Mouse (Mus musculus) gastrocnemius, postnatal 36 days (tissue): ENCODE results near the gene Jhy. TPM values are rescaled to one million over a fixed set of nuclear protein-coding genes. Genes with fewer than 3 reads are reported as not detected.

ENCODE experiments used
- DNase-seq, 2 experiments: peaks; one replicate each; pipeline ENCODE4 v3.0.0; 2022
- intact Hi-C: fragments of 180-260 bp; cut with DNase I; formaldehyde crosslinking; loops from one replicate; pipeline ENCODE4 v1.15.1; 2025
- total RNA-seq, 2 experiments: library from RNA; stranded (reverse); gene quantifications; 2 replicates each; pipeline ENCODE4 v1.2.3; 2021

Gene Jhy
- total RNA-seq, 2 experiments from 2014 or later: not detected

- intact Hi-C loops: no loop called here
- DNase-seq: no peak
These were observed 93.6 kb downstream of the Jhy start for GRCm38 (mm10) chr9:40870331-40870730.

- intact Hi-C loops: no loop called here
- no peak for DNase-seq
These were observed 104.7 kb downstream of the Jhy start for GRCm38 (mm10) chr9:40859196-40859595.

GRCm38 (mm10) chr9:40858461-40859160, 105.3 kb downstream of the Jhy start:
- DNase-seq: no peak
- intact Hi-C loops: no loop called here

- intact Hi-C loops: no loop called here
- no peak for DNase-seq
These were observed 112.4 kb downstream of the Jhy start for GRCm38 (mm10) chr9:40851515-40851914.

Other genes with a start within 250 kb of the Jhy start
- gene Hspa8, start 163.1 kb downstream of the Jhy start, total RNA-seq: 1,000 to 10,000 TPM; 1,032 to 1,188 TPM
- not detected for gene Bsx, start 90.0 kb downstream of the Jhy start, total RNA-seq
- not detected for gene Crtam, start 40.5 kb upstream of the Jhy start, total RNA-seq
- under 1 TPM; 0.31 to 0.81 TPM for gene Ubash3b, start 197.6 kb upstream of the Jhy start, total RNA-seq